Mouse (Mus musculus) heart, embryonic 16.5 days (tissue): ENCODE results near the gene Lnx1. TPM values are rescaled to one million over a fixed set of nuclear protein-coding genes. Genes with fewer than 3 reads are reported as not detected.

Source experiments
- ATAC-seq: fragments of 200-750 bp; cut with Nextera tagmentation; replicated peaks from 2 replicates; pipeline ENCODE4 v1.8.0; 2017; ENCODE audit warnings: moderate number of reproducible peaks; ENCODE audit not compliant: insufficient read depth, low FRiP score; ENCODE audit errors: extremely low read depth
- H3K27ac ChIP-seq: fragments of 300-500 bp; sonication (generic); 2 replicates; pipeline ENCODE4 v1.5.1; 2014; ENCODE audit warnings: mild to moderate bottlenecking, low read length, control low read depth, moderate library complexity
- H3K27me3 ChIP-seq: fragments of 300-500 bp; sonication (generic); 2 replicates; pipeline ENCODE4 v1.6.1; 2014; ENCODE audit warnings: low read length, mixed read lengths; ENCODE audit not compliant: control insufficient read depth, insufficient read depth
- H3K36me3 ChIP-seq: fragments of 300-500 bp; sonication (generic); 2 replicates; pipeline ENCODE4 v1.6.1; 2014; ENCODE audit not compliant: control insufficient read depth, insufficient read depth
- H3K4me1 ChIP-seq: fragments of 300-500 bp; sonication (generic); 2 replicates; pipeline ENCODE4 v1.6.1; 2014; ENCODE audit warnings: low read length, mixed read lengths; ENCODE audit not compliant: control insufficient read depth, insufficient read depth
- H3K4me2 ChIP-seq: fragments of 300-500 bp; sonication (generic); 2 replicates; pipeline ENCODE4 v1.6.1; 2014; ENCODE audit warnings: low read depth, mild to moderate bottlenecking, control low read depth, low read length
- H3K4me3 ChIP-seq: fragments of 300-500 bp; sonication (generic); 2 replicates; pipeline ENCODE4 v1.5.1; 2014; ENCODE audit warnings: mild to moderate bottlenecking, control low read depth, low read length
- H3K9ac ChIP-seq: fragments of 300-500 bp; sonication (generic); 2 replicates; pipeline ENCODE4 v1.6.1; 2014; ENCODE audit warnings: low read length, control low read depth
- H3K9me3 ChIP-seq: fragments of 300-500 bp; sonication (generic); replicated peaks from 2 replicates; pipeline ENCODE4 v1.6.1; 2016; ENCODE audit warnings: low read length; ENCODE audit not compliant: control insufficient read depth
- WGBS: fragments of 180-500 bp; shearing (Covaris S2); extraction: QIAGEN DNeasy Blood & Tissue Kit; methylation state at CpG from one replicate; pipeline ENCODE4 v1.1.7; 2014; 5-methylcytosine and 5-hydroxymethylcytosine counted together
- polyA plus RNA-seq: library from polyadenylated mRNA; unstranded; fragments of >200 nt; fragmentation: Nextera tagmentation; extraction: Ambion mirVana; gene quantifications from 2 replicates; pipeline ENCODE4 v1.2.1, GENCODE M21; 2015

Lnx1 gene
- polyA plus RNA-seq, result 0.67 and 1.2 TPM in 2 replicates

DNA sequence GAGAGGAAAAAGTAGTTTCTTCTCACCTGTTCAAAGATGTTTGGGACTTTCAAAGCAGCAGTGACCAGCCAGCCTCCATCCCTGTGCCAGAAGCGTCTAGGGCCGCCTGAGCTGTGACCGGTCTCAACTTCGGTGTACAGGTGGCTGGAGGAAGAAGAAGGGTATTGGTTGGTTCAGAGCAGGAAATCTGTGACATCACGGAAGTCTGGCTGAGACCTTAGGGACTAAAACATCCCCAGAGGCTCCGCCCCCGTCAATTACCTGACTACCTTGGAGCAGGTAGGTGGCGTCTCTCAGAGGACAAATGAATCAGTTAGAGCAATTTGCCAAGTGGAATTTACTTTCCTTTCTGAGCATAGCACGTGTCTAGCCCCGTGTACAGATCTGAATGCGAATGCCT is at the start of gene Lnx1:
TSS of gene Lnx1 (minus strand) at position 147 of the 400 bp plus-strand sequence.
- H3K27me3 ChIP-seq, result no peaks in the 10 kb centered on the region
- peak within 1 kb of the TSS; percentile 56 for H3K4me3 ChIP-seq
- no peaks in the 10 kb centered on the region for H3K9me3 ChIP-seq
- 73% methylated on average over 11 of the region's 11 CpGs for WGBS
- H3K4me2 ChIP-seq, result peak within 1 kb of the TSS; percentile 62
- ATAC-seq, result no peak
- H3K36me3 ChIP-seq, result no peaks in the 10 kb centered on the region
- peaks cover 15% of the 10 kb centered on the region for H3K4me1 ChIP-seq
- H3K9ac ChIP-seq, result 0 out of 2 replicates have a peak within 1 kb of the TSS, but pooled peaks have one; percentile 58
- H3K27ac ChIP-seq, result peak within 1 kb of the TSS; percentile 67

GRCm38 (mm10) chr5:74750501-74750900 is 47.8 kb upstream of the Lnx1 start:
- no peak overlapping the region for H3K9ac ChIP-seq
- H3K4me3 ChIP-seq, result no peak overlapping the region
- H3K27me3 ChIP-seq, result no peaks in the 10 kb centered on the region
- H3K4me1 ChIP-seq, result no peaks in the 10 kb centered on the region
- H3K36me3 ChIP-seq, result no peaks in the 10 kb centered on the region
- H3K9me3 ChIP-seq, result no peaks in the 10 kb centered on the region
- H3K27ac ChIP-seq, result no peak overlapping the region
- ATAC-seq, result no peak
- WGBS, result 84% methylated on average over 5 of the region's 5 CpGs
- no peak overlapping the region for H3K4me2 ChIP-seq

- H3K4me1 ChIP-seq, result no peaks in the 10 kb centered on the region
- no peak overlapping the region for H3K4me3 ChIP-seq
- no peaks in the 10 kb centered on the region for H3K36me3 ChIP-seq
- H3K9me3 ChIP-seq, result no peaks in the 10 kb centered on the region
- no peak for ATAC-seq
- no peak overlapping the region for H3K4me2 ChIP-seq
- no peaks in the 10 kb centered on the region for H3K27me3 ChIP-seq
- H3K27ac ChIP-seq, result no peak overlapping the region
- H3K9ac ChIP-seq, result no peak overlapping the region
- 81% methylated on average over 3 of the region's 3 CpGs for WGBS
Measured at GRCm38 (mm10) chr5:74747476-74747875, 44.8 kb upstream of the Lnx1 start.

DNA sequence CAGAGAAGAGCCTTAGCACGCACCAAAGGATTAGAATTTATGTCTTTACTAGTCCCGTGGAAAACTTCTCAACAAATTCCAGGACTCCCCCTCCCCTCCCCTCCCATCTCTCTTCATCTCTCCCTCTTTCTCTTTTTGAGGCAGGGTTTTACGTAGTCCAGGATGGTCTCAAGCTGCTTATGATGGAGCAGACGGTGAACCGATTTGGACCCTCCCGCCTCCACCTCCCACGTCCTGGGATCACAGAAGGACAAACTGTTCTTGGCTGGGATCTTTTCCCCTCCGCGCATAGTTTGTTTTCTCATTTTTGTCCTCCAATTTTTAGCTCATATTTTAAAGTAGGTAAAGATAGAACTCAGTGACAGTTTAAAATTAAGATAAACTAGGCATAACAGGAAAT is 38.2 kb upstream of the Lnx1 start:
- no peak overlapping the region for H3K27ac ChIP-seq
- no peaks in the 10 kb centered on the region for H3K9me3 ChIP-seq
- H3K4me3 ChIP-seq, result no peak overlapping the region
- no peak for ATAC-seq
- peaks cover 6% of the 10 kb centered on the region; the same call in 1 of the 2 replicates for H3K27me3 ChIP-seq
- H3K36me3 ChIP-seq, result no peaks in the 10 kb centered on the region
- H3K4me2 ChIP-seq, result no peak overlapping the region
- H3K9ac ChIP-seq, result no peak overlapping the region
- 84% methylated on average over 9 of the region's 9 CpGs for WGBS
- H3K4me1 ChIP-seq, result 0 out of 2 replicates have a peak, but pooled peaks cover 3% of the 10 kb centered on the region

DNA sequence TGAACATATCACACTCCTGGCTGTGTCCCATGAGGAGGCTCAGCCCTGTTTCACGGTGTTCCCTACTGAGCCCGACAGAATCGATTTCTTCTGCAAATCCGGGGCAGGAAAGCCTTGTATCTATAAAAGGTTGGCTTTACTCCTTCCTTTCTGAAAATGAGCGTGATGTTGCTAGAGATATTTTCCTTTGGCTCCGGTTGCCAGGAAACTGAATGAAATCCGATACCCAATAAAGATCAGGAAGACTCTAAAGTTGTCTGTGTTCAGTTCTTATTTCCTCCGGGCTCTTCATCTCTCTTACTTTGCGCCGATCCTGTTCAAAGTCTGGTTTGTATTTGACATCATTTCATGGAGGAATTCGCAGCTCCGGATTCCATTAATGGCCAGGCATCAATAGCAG is 36.7 kb upstream of the Lnx1 start:
- no peak overlapping the region for H3K4me2 ChIP-seq
- no peaks in the 10 kb centered on the region for H3K9me3 ChIP-seq
- no peaks in the 10 kb centered on the region for H3K36me3 ChIP-seq
- H3K4me3 ChIP-seq, result no peak overlapping the region
- peaks cover 14% of the 10 kb centered on the region for H3K27me3 ChIP-seq
- no peak overlapping the region for H3K9ac ChIP-seq
- 66% methylated on average over 12 of the region's 12 CpGs for WGBS
- H3K27ac ChIP-seq, result no peak overlapping the region
- H3K4me1 ChIP-seq, result peaks cover 5% of the 10 kb centered on the region; the same call in 1 of the 2 replicates
- ATAC-seq, result no peak

DNA sequence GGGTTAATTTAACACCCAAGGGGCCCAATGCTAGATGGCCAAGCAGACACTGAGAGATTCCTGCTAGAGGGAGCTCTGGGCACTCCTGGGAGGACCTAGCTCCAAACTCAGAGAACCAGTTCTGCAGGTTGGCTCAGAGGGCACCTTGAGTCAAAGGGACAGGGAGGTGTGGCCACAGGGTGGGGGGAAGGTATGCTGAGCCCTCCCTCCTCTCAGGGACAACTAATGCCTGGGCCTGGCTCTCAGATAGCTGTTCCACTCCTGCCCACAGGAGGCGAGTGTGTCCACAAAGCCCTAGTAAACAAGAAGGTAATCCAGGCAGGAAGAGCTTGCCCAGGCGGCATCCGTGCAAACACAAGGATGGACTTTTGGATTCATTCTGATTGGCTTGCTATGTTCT is 35.6 kb upstream of the Lnx1 start:
- ATAC-seq, result no peak; the same call in 1 of the 2 replicates
- peaks cover 21% of the 10 kb centered on the region for H3K27me3 ChIP-seq

DNA sequence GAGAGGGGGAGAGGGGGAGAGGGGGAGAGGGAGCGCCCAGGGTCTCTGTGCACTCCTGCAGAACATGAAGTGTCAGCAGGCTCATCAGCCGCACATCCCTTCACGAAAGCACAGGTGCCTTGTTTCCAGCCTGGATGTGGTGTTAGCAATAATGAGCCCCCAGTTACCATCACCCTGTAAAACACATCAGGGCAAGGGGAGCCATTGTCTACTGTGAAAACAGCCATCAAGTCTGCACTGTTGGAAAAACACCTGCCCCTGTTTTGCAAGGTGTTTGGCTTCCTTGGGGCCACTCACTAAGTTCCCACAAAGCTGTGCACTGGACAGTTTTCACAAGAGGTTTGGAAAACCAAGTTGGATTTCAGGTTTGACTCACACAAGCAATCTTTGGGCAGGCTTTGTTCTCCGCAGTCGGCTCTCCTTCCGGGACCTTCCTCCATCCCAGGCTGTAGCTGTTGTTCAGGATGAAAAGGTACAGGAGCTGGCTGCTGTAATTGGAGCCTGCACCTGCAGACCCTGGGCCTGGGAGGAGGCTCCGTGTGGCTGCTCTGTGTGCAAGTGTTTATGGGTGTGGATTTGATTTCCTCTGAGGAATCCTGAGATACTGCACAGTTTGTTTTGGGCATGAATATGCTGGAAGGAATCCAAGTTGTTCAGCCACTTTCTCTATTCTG is 31.3 kb upstream of the Lnx1 start:
- no peak for ATAC-seq
- 52% methylated on average over 7 of the region's 7 CpGs for WGBS
- Histone ChIP-seq H3K27ac (no peak overlapping the region), H3K4me3 (no peak overlapping the region), H3K9me3 (no peaks in the 10 kb centered on the region), H3K9ac (no peak overlapping the region), H3K4me2 (no peak overlapping the region), H3K27me3 (peaks cover 26% of the 10 kb centered on the region), H3K4me1 (peaks cover 25% of the 10 kb centered on the region), H3K36me3 (no peaks in the 10 kb centered on the region)

More for the DNA sequence above, 35.6 kb upstream of the Lnx1 start:
- H3K4me2 ChIP-seq, result no peak overlapping the region
- no peaks in the 10 kb centered on the region for H3K9me3 ChIP-seq
- no peak overlapping the region for H3K4me3 ChIP-seq
- H3K36me3 ChIP-seq, result no peaks in the 10 kb centered on the region
- no peak overlapping the region for H3K9ac ChIP-seq
- H3K27ac ChIP-seq, result no peak overlapping the region
- 63% methylated on average over 3 of the region's 3 CpGs for WGBS
- peaks cover 8% of the 10 kb centered on the region; the same call in 1 of the 2 replicates for H3K4me1 ChIP-seq

GRCm38 (mm10) chr5:74732613-74733012 is 29.9 kb upstream of the Lnx1 start:
- Histone ChIP-seq H3K4me2 (no peak overlapping the region), H3K27ac (no peak overlapping the region), H3K4me3 (no peak overlapping the region), H3K36me3 (no peaks in the 10 kb centered on the region), H3K27me3 (peaks cover 31% of the 10 kb centered on the region), H3K9me3 (no peaks in the 10 kb centered on the region), H3K4me1 (peaks cover 22% of the 10 kb centered on the region), H3K9ac (no peak overlapping the region)
- WGBS, result 28% methylated on average over 8 of the region's 8 CpGs
- no peak for ATAC-seq

DNA sequence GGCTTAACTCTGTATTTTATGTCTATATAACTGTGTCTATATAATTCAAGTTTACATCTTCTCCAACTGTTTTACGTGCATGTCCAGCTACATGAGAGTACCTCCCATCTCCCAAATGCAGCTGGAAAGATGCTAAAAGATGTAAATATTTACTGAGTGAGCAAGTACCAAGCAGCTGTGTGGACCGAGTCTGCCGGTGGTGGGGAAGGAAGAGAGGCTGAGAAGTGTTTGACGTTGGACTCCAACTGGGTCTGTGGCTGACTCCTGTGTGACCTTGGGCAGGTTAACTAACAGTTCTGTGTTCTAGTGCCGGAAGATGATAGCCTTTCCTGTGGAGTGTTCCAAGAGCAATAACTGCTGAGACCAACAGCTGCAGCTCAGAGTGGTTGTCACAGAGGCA is 27.9 kb upstream of the Lnx1 start:
- 78% methylated on average over 5 of the region's 5 CpGs for WGBS
- H3K27me3 ChIP-seq, result peaks cover 29% of the 10 kb centered on the region
- ATAC-seq, result no peak

More for the DNA sequence above, 27.9 kb upstream of the Lnx1 start:
- Histone ChIP-seq H3K27ac (no peak overlapping the region), H3K9ac (no peak overlapping the region), H3K4me3 (no peak overlapping the region), H3K4me2 (no peak overlapping the region), H3K9me3 (no peaks in the 10 kb centered on the region), H3K36me3 (no peaks in the 10 kb centered on the region), H3K4me1 (peaks cover 22% of the 10 kb centered on the region)
